Mouse (Mus musculus): ENCODE data around the gene Smoc1. TPM values are rescaled to one million over a fixed set of nuclear protein-coding genes. Genes with fewer than 3 reads are reported as not detected.

Gene Smoc1
- total RNA-seq (2017), result 0.34 and 0.96 TPM in 2 replicates

GRCm38 (mm10) chr12:81026277-81026994 lies at the start of gene Smoc1:
Gene Smoc1, plus strand, starts transcription at chr12:81026808.
- 0 out of 2 replicates have a peak, but pooled peaks have one; percentile 6 for ATAC-seq (replicated peaks; ENCODE audit: low read depth, poor library complexity, severe bottlenecking)

- ATAC-seq (replicated peaks; ENCODE audit: low read depth, poor library complexity, severe bottlenecking), result peak; percentile 77
Measured at GRCm38 (mm10) chr12:80982326-80982725, 44.3 kb upstream of the Smoc1 start.

GRCm38 (mm10) chr12:80983695-80984094 lies 42.9 kb upstream of the Smoc1 start:
- ATAC-seq (replicated peaks; ENCODE audit: low read depth, poor library complexity, severe bottlenecking), result no peak

GRCm38 (mm10) chr12:80986628-80987027 lies 40.0 kb upstream of the Smoc1 start:
- no peak for ATAC-seq (replicated peaks; ENCODE audit: low read depth, poor library complexity, severe bottlenecking)

GRCm38 (mm10) chr12:80988286-80988685 lies 38.3 kb upstream of the Smoc1 start:
- ATAC-seq (replicated peaks; ENCODE audit: low read depth, poor library complexity, severe bottlenecking), result no peak

- ATAC-seq (replicated peaks; ENCODE audit: low read depth, poor library complexity, severe bottlenecking), result no peak
Measured at GRCm38 (mm10) chr12:80990901-80991445, 35.6 kb upstream of the Smoc1 start.

GRCm38 (mm10) chr12:80991806-80992205 lies 34.8 kb upstream of the Smoc1 start:
- peak; percentile 39; the same call in 1 of the 2 replicates for ATAC-seq (replicated peaks; ENCODE audit: low read depth, poor library complexity, severe bottlenecking)

GRCm38 (mm10) chr12:80992540-80993122 lies 34.0 kb upstream of the Smoc1 start:
- no peak for ATAC-seq (replicated peaks; ENCODE audit: low read depth, poor library complexity, severe bottlenecking)

- 0 out of 2 replicates have a peak, but pooled peaks have one; percentile 30 for ATAC-seq (replicated peaks; ENCODE audit: low read depth, poor library complexity, severe bottlenecking)
Measured at GRCm38 (mm10) chr12:80993773-80994172, 32.8 kb upstream of the Smoc1 start.

GRCm38 (mm10) chr12:80995326-80995725 lies 31.3 kb upstream of the Smoc1 start:
- peak; percentile 84 for ATAC-seq (replicated peaks; ENCODE audit: low read depth, poor library complexity, severe bottlenecking)

- ATAC-seq (replicated peaks; ENCODE audit: low read depth, poor library complexity, severe bottlenecking), result no peak
Measured at GRCm38 (mm10) chr12:80997652-80998051, 29.0 kb upstream of the Smoc1 start.

- ATAC-seq (replicated peaks; ENCODE audit: low read depth, poor library complexity, severe bottlenecking), result no peak
Measured at GRCm38 (mm10) chr12:80998528-80999221, 27.9 kb upstream of the Smoc1 start.

- ATAC-seq (replicated peaks; ENCODE audit: low read depth, poor library complexity, severe bottlenecking), result peak; percentile 56; the same call in 1 of the 2 replicates
Measured at GRCm38 (mm10) chr12:81000924-81001323, 25.7 kb upstream of the Smoc1 start.

GRCm38 (mm10) chr12:81002841-81003635 lies 23.6 kb upstream of the Smoc1 start:
- ATAC-seq (replicated peaks; ENCODE audit: low read depth, poor library complexity, severe bottlenecking), result no peak

GRCm38 (mm10) chr12:81009813-81010212 lies 16.8 kb upstream of the Smoc1 start:
- ATAC-seq (replicated peaks; ENCODE audit: low read depth, poor library complexity, severe bottlenecking), result no peak

GRCm38 (mm10) chr12:81011994-81012393 lies 14.6 kb upstream of the Smoc1 start:
- ATAC-seq (replicated peaks; ENCODE audit: low read depth, poor library complexity, severe bottlenecking), result no peak

- no peak for ATAC-seq (replicated peaks; ENCODE audit: low read depth, poor library complexity, severe bottlenecking)
Measured at GRCm38 (mm10) chr12:81013496-81013895, 13.1 kb upstream of the Smoc1 start.

GRCm38 (mm10) chr12:81017624-81018023 lies 9.0 kb upstream of the Smoc1 start:
- ATAC-seq (replicated peaks; ENCODE audit: low read depth, poor library complexity, severe bottlenecking), result no peak

- ATAC-seq (replicated peaks; ENCODE audit: low read depth, poor library complexity, severe bottlenecking), result no peak
Measured at GRCm38 (mm10) chr12:81018516-81019279, 7.9 kb upstream of the Smoc1 start.

All from common myeloid progenitor, adult 5-6 weeks (primary cell).